Mouse (Mus musculus) hindbrain, embryonic 13.5 days (tissue): ENCODE measurements around the gene Thrsp. TPM values are rescaled to one million over a fixed set of nuclear protein-coding genes. Genes with fewer than 3 reads are reported as not detected.

Experiments
- ATAC-seq: fragments of 200-750 bp; cut with Nextera tagmentation; 2 replicates; pipeline ENCODE4 v1.8.0; 2017; ENCODE audit warnings: moderate TSS enrichment; ENCODE audit not compliant: low FRiP score
- H3K27ac ChIP-seq: fragments of 300-500 bp; sonication (generic); 2 replicates; pipeline ENCODE4 v1.5.1; 2015; ENCODE audit warnings: inconsistent platforms, mild to moderate bottlenecking, moderate library complexity
- H3K27me3 ChIP-seq: fragments of 300-500 bp; sonication (generic); 2 replicates; pipeline ENCODE4 v1.6.1; 2015; ENCODE audit warnings: mild to moderate bottlenecking, inconsistent platforms
- H3K36me3 ChIP-seq: fragments of 300-500 bp; sonication (generic); 2 replicates; pipeline ENCODE4 v1.6.1; 2015; ENCODE audit warnings: mild to moderate bottlenecking, inconsistent platforms
- H3K4me1 ChIP-seq: fragments of 300-500 bp; sonication (generic); replicated peaks from 2 replicates; pipeline ENCODE4 v1.6.1; 2015; ENCODE audit warnings: inconsistent platforms
- H3K4me2 ChIP-seq: fragments of 300-500 bp; sonication (generic); 2 replicates; pipeline ENCODE4 v1.6.1; 2015; ENCODE audit warnings: inconsistent platforms, mild to moderate bottlenecking, moderate library complexity
- H3K4me3 ChIP-seq: fragments of 300-500 bp; sonication (generic); 2 replicates; pipeline ENCODE4 v1.5.1; 2015; ENCODE audit warnings: mild to moderate bottlenecking, inconsistent platforms
- H3K9ac ChIP-seq: fragments of 300-500 bp; sonication (generic); 2 replicates; pipeline ENCODE4 v1.6.1; 2015; ENCODE audit warnings: mild to moderate bottlenecking, inconsistent platforms
- H3K9me3 ChIP-seq: fragments of 300-500 bp; sonication (generic); 2 replicates; pipeline ENCODE4 v1.6.1; 2016; ENCODE audit warnings: inconsistent platforms
- WGBS: fragments of 180-500 bp; shearing (Covaris S2); methylation state at CpG from one replicate; pipeline ENCODE4 v1.1.7; 2015; 5-methylcytosine and 5-hydroxymethylcytosine counted together
- polyA plus RNA-seq: library from polyadenylated mRNA; unstranded; fragments of >200 nt; fragmentation: Nextera tagmentation; extraction: Ambion mirVana; gene quantifications from 2 replicates; pipeline ENCODE4 v1.2.1, GENCODE M21; 2015

Thrsp gene
- polyA plus RNA-seq, 1 experiment from 2014 or later, result 1.8 TPM

DNA sequence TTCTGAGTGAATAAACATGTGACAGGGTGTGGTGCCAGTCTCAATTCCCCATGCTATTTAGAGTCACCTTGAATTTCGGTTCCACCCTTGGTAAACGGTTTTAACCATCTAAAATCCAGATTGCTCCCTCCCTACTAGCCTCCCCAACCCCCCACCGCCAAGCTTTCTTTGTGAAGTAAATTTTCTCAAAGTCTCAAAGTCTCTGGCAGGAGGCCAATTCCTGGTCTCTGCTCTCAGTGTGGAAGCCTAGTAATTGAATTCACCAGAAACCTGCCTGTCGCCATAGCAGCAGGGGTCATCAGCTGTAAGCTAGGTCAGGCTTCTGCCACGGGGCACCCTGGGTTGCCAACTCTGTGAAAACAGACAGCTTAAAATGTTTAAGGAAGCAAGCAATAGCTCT lies 12.2 kb upstream of the Thrsp start:
- no peaks in the 10 kb centered on the region for H3K36me3 ChIP-seq
- H3K9me3 ChIP-seq, result no peaks in the 10 kb centered on the region
- WGBS, result 0% methylated on average over 5 of the region's 5 CpGs
- no peak overlapping the region for H3K4me3 ChIP-seq
- H3K27ac ChIP-seq, result peak overlapping the region; percentile 82
- H3K4me1 ChIP-seq, result peaks cover 21% of the 10 kb centered on the region
- no peaks in the 10 kb centered on the region for H3K27me3 ChIP-seq
- peak overlapping the region; percentile 19; the same call in 1 of the 2 replicates for H3K4me2 ChIP-seq
- peak overlapping the region; percentile 40 for H3K9ac ChIP-seq
- ATAC-seq, result peak; percentile 79; the same call in 1 of the 2 replicates

GRCm38 (mm10) chr7:97427778-97428420 lies 10.4 kb upstream of the Thrsp start:
- Histone ChIP-seq H3K27me3 (no peaks in the 10 kb centered on the region), H3K9me3 (no peaks in the 10 kb centered on the region), H3K36me3 (no peaks in the 10 kb centered on the region), H3K4me2 (no peak overlapping the region), H3K9ac (no peak overlapping the region), H3K27ac (no peak overlapping the region), H3K4me3 (no peak overlapping the region), H3K4me1 (peaks cover 21% of the 10 kb centered on the region)
- WGBS, result 75% methylated on average over 5 of the region's 5 CpGs
- ATAC-seq, result no peak

DNA sequence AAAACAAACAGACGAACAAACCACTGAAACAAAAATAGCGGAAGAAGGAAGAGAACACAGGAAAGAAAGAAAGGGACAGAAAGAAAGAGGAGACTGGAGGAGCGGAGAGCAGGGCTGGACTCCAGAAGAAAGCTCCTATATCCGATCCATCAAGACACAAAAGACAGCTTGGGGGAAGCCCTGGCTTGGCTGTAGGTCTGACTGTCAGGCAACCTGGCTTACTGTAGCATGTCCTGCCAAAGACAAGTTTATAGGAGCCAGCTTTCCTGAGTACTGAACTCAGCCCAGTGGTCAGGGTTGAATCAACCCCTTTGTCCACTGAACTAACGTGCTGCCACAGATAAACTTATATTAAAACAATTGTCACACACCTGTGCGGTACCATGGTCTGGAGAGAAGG lies 9.8 kb upstream of the Thrsp start:
- no peak overlapping the region for H3K4me2 ChIP-seq
- H3K27me3 ChIP-seq, result no peaks in the 10 kb centered on the region
- H3K27ac ChIP-seq, result no peak overlapping the region
- peaks cover 21% of the 10 kb centered on the region for H3K4me1 ChIP-seq
- no peak for ATAC-seq
- H3K9ac ChIP-seq, result no peak overlapping the region
- no peaks in the 10 kb centered on the region for H3K36me3 ChIP-seq
- WGBS, result 82% methylated on average over 6 of the region's 6 CpGs
- H3K4me3 ChIP-seq, result no peak overlapping the region
- no peaks in the 10 kb centered on the region for H3K9me3 ChIP-seq

DNA sequence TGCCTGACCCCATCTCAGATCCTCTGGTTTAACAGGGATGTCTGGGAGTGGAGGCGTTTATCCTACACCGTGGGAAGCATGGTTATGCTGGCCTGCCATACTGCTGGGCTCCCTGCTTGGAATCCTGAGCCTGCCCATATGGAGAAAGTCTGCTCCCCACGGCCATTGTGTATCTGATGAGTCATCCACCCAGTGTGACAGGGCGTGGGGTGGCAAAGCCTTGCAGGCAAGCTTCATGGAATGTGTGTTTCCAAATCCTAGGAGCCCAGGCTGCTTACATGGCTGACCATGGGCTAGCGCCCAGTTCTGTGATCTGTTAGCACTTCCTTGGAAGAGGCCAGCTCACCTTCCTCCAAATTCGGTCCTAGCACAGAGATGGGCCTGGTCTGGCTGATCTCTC lies 9.0 kb upstream of the Thrsp start:
- WGBS, result 74% methylated on average over 6 of the region's 6 CpGs
- Histone ChIP-seq H3K4me1 (peaks cover 21% of the 10 kb centered on the region), H3K27ac (no peak overlapping the region), H3K9me3 (no peaks in the 10 kb centered on the region), H3K4me3 (no peak overlapping the region), H3K36me3 (no peaks in the 10 kb centered on the region), H3K9ac (no peak overlapping the region), H3K4me2 (no peak overlapping the region), H3K27me3 (no peaks in the 10 kb centered on the region)
- ATAC-seq, result no peak

DNA sequence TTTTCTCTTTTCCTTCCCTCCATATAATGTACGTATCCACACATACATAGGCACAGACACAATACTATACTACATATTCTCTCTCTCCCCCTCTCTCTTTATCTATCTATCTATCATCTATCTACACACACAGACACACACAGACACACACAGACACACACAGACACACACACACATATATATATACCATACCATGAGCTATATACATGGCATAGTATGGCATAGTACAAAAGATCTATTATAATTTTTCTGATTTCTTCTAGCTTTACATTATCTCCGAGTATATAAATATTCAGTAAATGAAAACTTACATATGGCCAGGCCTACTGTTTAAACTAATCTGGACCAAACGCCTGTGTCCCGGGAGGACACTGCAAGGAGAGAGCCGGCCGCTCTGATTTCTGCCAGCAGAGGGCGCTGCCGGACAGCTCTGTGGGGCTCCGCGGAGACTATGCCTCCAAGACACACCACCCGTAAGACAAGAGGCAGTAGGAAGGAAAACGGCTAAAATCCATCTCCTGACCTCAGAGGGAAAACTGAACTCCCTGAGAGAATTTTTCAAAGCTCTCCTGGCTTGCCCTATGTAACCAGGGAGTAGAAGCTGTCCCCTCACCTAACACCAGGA lies 7.2 kb upstream of the Thrsp start:
- Histone ChIP-seq H3K4me2 (no peak overlapping the region), H3K4me1 (peaks cover 19% of the 10 kb centered on the region), H3K9ac (no peak overlapping the region; the same call in 1 of the 2 replicates), H3K27ac (0 out of 2 replicates have a peak overlapping the region, but pooled peaks have one; percentile 6), H3K4me3 (no peak overlapping the region), H3K27me3 (no peaks in the 10 kb centered on the region), H3K9me3 (no peaks in the 10 kb centered on the region), H3K36me3 (no peaks in the 10 kb centered on the region)
- 9% methylated on average over 12 of the region's 12 CpGs for WGBS
- peak; percentile 78 for ATAC-seq

GRCm38 (mm10) chr7:97423754-97424153 lies 6.2 kb upstream of the Thrsp start:
- H3K4me1 ChIP-seq, result peaks cover 13% of the 10 kb centered on the region
- WGBS, result 48% methylated on average over 5 of the region's 5 CpGs
- no peak overlapping the region for H3K4me2 ChIP-seq
- H3K9ac ChIP-seq, result no peak overlapping the region
- no peaks in the 10 kb centered on the region for H3K27me3 ChIP-seq
- no peaks in the 10 kb centered on the region for H3K9me3 ChIP-seq
- no peak overlapping the region for H3K27ac ChIP-seq
- no peaks in the 10 kb centered on the region for H3K36me3 ChIP-seq
- H3K4me3 ChIP-seq, result no peak overlapping the region
- no peak for ATAC-seq

DNA sequence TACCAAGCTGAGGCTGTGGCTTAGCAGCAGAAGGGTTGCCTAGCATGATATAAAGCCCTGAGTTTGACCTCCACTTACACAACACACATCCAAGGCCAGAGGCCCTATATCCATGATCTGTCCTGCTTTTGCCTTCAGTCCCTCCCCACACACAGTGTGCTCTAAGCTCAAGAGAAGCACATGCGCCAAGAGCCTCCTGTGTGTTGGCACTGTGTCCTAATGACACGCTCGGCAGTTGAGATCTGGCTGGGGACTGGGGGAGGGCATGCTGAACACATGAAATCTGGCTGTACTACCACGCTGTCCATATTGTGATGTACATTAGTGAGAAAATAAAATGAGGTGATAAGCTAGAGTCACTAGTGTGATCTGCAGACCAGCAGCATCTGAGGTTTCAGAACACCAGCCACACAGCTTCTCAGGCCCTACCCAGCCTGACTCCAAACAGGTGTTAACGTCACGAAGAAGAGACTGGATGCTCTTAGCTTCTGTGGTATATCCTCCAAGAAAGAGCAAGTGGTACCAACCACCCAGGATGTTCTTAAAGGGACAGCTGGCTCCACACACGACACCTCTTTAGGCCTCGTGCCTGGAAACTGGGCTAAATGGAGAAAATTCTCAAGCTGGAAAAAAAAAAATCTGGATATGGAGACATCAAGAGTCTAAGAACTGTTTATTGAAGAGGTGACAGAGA lies 3.6 kb upstream of the Thrsp start:
- H3K4me3 ChIP-seq, result no peak overlapping the region
- no peak for ATAC-seq
- H3K9me3 ChIP-seq, result no peaks in the 10 kb centered on the region
- H3K4me2 ChIP-seq, result no peak overlapping the region
- H3K27me3 ChIP-seq, result no peaks in the 10 kb centered on the region
- peak overlapping the region; percentile 46; the same call in 1 of the 2 replicates for H3K9ac ChIP-seq
- 81% methylated on average over 8 of the region's 8 CpGs for WGBS
- no peak overlapping the region for H3K27ac ChIP-seq
- peaks cover 21% of the 10 kb centered on the region for H3K4me1 ChIP-seq
- H3K36me3 ChIP-seq, result no peaks in the 10 kb centered on the region

- ATAC-seq, result no peak
Measured at GRCm38 (mm10) chr7:97420406-97420805, 2.9 kb upstream of the Thrsp start.

DNA sequence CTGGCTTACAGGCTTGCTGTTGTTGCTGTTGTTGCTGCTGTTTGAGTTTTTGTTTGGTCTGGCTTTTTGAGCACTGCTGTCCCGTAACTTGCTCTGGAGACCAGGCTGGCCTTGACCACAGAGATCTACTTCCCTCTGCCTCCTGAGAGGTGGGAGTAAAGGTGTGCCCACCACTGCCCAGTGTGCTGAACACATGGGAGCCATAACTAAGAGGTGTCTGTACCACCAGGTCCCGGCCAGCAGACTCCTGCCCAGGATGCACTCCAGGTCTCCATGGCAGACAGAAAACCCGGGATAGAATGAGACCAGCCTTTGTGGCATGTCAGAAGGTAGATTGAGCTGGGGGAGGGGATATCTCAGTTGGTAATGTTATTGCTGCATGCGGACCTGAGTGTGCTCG lies 1.6 kb upstream of the Thrsp start:
- no peaks in the 10 kb centered on the region for H3K36me3 ChIP-seq
- H3K9me3 ChIP-seq, result no peaks in the 10 kb centered on the region
- no peak overlapping the region for H3K27ac ChIP-seq
- peaks cover 15% of the 10 kb centered on the region for H3K4me1 ChIP-seq
- no peaks in the 10 kb centered on the region for H3K27me3 ChIP-seq
- no peak overlapping the region for H3K9ac ChIP-seq
- H3K4me2 ChIP-seq, result no peak overlapping the region
- H3K4me3 ChIP-seq, result no peak overlapping the region
- WGBS, result 87% methylated on average over 5 of the region's 5 CpGs
- peak; percentile 18; the same call in 1 of the 2 replicates for ATAC-seq

More at GRCm38 (mm10) chr7:97420406-97420805, 2.9 kb upstream of the Thrsp start:
- Histone ChIP-seq H3K9ac (no peak overlapping the region; the same call in 1 of the 2 replicates), H3K4me3 (no peak overlapping the region), H3K27ac (no peak overlapping the region), H3K27me3 (no peaks in the 10 kb centered on the region), H3K9me3 (no peaks in the 10 kb centered on the region), H3K4me2 (no peak overlapping the region), H3K36me3 (no peaks in the 10 kb centered on the region), H3K4me1 (peaks cover 20% of the 10 kb centered on the region)
- 73% methylated on average over 1 of the region's 1 CpGs for WGBS

- Histone ChIP-seq H3K4me1 (peaks cover 15% of the 10 kb centered on the region), H3K36me3 (no peaks in the 10 kb centered on the region), H3K9ac (no peak overlapping the region), H3K9me3 (no peaks in the 10 kb centered on the region), H3K4me3 (no peak overlapping the region), H3K27me3 (no peaks in the 10 kb centered on the region), H3K4me2 (no peak overlapping the region), H3K27ac (no peak overlapping the region)
- WGBS, result 64% methylated on average over 5 of the region's 5 CpGs
- ATAC-seq, result 0 out of 2 replicates have a peak, but pooled peaks have one; percentile 5
Measured at GRCm38 (mm10) chr7:97418717-97419116, 1.2 kb upstream of the Thrsp start.

- Histone ChIP-seq H3K9ac (no peak overlapping the region), H3K27ac (no peak overlapping the region), H3K4me2 (no peak overlapping the region), H3K4me1 (peaks cover 15% of the 10 kb centered on the region), H3K36me3 (peaks cover 14% of the 10 kb centered on the region), H3K27me3 (no peaks in the 10 kb centered on the region), H3K4me3 (no peak overlapping the region), H3K9me3 (no peaks in the 10 kb centered on the region)
- no peak for ATAC-seq
- 94% methylated on average over 4 of the region's 4 CpGs for WGBS
Measured at GRCm38 (mm10) chr7:97416473-97416872, 1.1 kb downstream of the Thrsp start.

DNA sequence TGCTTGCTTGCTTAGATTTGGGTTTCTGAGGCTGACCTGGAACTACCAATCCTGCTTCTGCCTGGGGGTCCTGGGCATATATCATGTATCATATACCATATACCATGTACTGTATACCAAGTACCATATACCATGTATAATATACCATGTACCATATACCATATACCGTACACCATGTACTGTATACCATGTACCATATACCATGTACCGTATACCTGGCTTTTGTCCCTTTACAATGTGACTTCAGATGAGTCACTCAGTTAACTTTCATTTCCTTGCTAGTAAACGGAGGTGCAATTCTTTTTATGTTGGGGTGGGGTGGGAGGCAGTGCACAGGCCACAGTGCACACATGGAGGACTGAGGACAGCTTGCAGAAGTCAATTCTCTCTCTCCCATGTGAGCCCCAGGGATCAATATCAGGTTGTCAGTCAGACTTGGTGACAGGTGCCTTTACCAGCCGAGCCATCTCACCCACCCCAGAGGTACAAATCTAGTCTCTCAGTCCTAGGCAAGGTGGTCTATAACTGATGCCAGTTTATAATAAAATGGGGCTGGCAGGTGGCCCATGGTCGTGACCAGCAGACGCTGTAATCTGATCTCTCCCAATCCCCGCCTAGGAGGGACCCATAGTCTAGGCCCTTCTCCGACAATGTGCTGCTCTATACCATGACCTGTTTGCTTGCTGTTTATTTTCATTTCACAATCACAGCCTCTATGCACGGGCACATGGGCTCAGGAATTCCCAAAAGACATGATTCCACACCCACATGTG lies 2.4 kb downstream of the Thrsp start:
- WGBS, result 74% methylated on average over 9 of the region's 9 CpGs
- no peaks in the 10 kb centered on the region for H3K9me3 ChIP-seq
- no peaks in the 10 kb centered on the region for H3K27me3 ChIP-seq
- no peak for ATAC-seq
- H3K4me2 ChIP-seq, result no peak overlapping the region
- H3K36me3 ChIP-seq, result peaks cover 27% of the 10 kb centered on the region
- no peak overlapping the region for H3K4me3 ChIP-seq
- no peak overlapping the region for H3K27ac ChIP-seq
- H3K4me1 ChIP-seq, result peaks cover 9% of the 10 kb centered on the region; the same call in 1 of the 2 replicates
- no peak overlapping the region for H3K9ac ChIP-seq
